Mouse (Mus musculus) stomach, embryonic 14.5 days (tissue): ENCODE measurements around the gene Aff1. TPM values are rescaled to one million over a fixed set of nuclear protein-coding genes. Genes with fewer than 3 reads are reported as not detected.
A peak's percentile ranks its signal among the peaks of the same experiment; 100 is the strongest.

Experiments
- ATAC-seq: fragments of 200-750 bp; cut with Nextera tagmentation; 2 replicates; pipeline ENCODE4 v1.8.0; 2017; ENCODE audit warnings: low read depth, moderate TSS enrichment; ENCODE audit not compliant: insufficient number of reproducible peaks, insufficient read depth, low FRiP score
- H3K27ac ChIP-seq: fragments of 300-500 bp; sonication (generic); 2 replicates; pipeline ENCODE4 v1.5.1; 2014; ENCODE audit warnings: mild to moderate bottlenecking, low read length, moderate library complexity, mixed read lengths
- H3K27me3 ChIP-seq: fragments of 300-500 bp; sonication (generic); 2 replicates; pipeline ENCODE4 v1.6.1; 2014; ENCODE audit warnings: low read length, control low read depth, mixed read lengths; ENCODE audit not compliant: control insufficient read depth, insufficient read depth
- H3K36me3 ChIP-seq: fragments of 300-500 bp; sonication (generic); 2 replicates; pipeline ENCODE4 v1.6.1; 2014; ENCODE audit warnings: mild to moderate bottlenecking, control low read depth, low read length, moderate library complexity, mixed read lengths; ENCODE audit not compliant: control insufficient read depth, insufficient read depth
- H3K4me1 ChIP-seq: fragments of 300-500 bp; sonication (generic); 2 replicates; pipeline ENCODE4 v1.6.1; 2014; ENCODE audit warnings: low read length, control low read depth, mixed read lengths; ENCODE audit not compliant: control insufficient read depth, insufficient read depth
- H3K4me2 ChIP-seq: fragments of 300-500 bp; sonication (generic); replicated peaks from 2 replicates; pipeline ENCODE4 v1.6.1; 2014; ENCODE audit warnings: low read depth, low read length, control low read depth
- H3K4me3 ChIP-seq: fragments of 300-500 bp; sonication (generic); 2 replicates; pipeline ENCODE4 v1.5.1; 2014; ENCODE audit warnings: low read depth, low read length, control low read depth
- H3K9ac ChIP-seq: fragments of 300-500 bp; sonication (generic); replicated peaks from 2 replicates; pipeline ENCODE4 v1.6.1; 2014; ENCODE audit warnings: low read depth, mild to moderate bottlenecking, control low read depth, low read length, moderate library complexity, mixed read lengths
- H3K9me3 ChIP-seq: fragments of 300-500 bp; sonication (generic); 2 replicates; pipeline ENCODE4 v1.6.1; 2016; ENCODE audit warnings: low read depth, low read length, control low read depth; ENCODE audit not compliant: control insufficient read depth
- WGBS: fragments of 180-500 bp; shearing (Covaris S2); extraction: QIAGEN DNeasy Blood & Tissue Kit; methylation state at CpG from one replicate; pipeline ENCODE4 v1.1.7; 2014; 5-methylcytosine and 5-hydroxymethylcytosine counted together
- polyA plus RNA-seq: library from polyadenylated mRNA; unstranded; fragments of >200 nt; fragmentation: Nextera tagmentation; extraction: Ambion mirVana; gene quantifications from 2 replicates; pipeline ENCODE4 v1.2.1, GENCODE M21; 2014

Aff1 gene
- polyA plus RNA-seq, 1 experiment from 2014 or later: 5.9 TPM

- no peak overlapping the region for H3K27ac ChIP-seq
- peaks cover 12% of the 10 kb centered on the region for H3K36me3 ChIP-seq
- no peaks in the 10 kb centered on the region for H3K9me3 ChIP-seq
- H3K9ac ChIP-seq: no peak overlapping the region
- H3K4me3 ChIP-seq: no peak overlapping the region
- H3K27me3 ChIP-seq: no peaks in the 10 kb centered on the region
- no peak overlapping the region for H3K4me2 ChIP-seq
- ATAC-seq: no peak
- WGBS: 83% methylated on average over 10 of the region's 10 CpGs
- H3K4me1 ChIP-seq: no peaks in the 10 kb centered on the region
Measured at GRCm38 (mm10) chr5:103846154-103846551, 154.0 kb downstream of the Aff1 start.

- no peak overlapping the region for H3K4me2 ChIP-seq
- H3K9ac ChIP-seq: no peak overlapping the region
- no peak overlapping the region for H3K27ac ChIP-seq
- no peak overlapping the region for H3K4me3 ChIP-seq
- WGBS: 67% methylated on average over 5 of the region's 5 CpGs
- H3K9me3 ChIP-seq: no peaks in the 10 kb centered on the region
- no peaks in the 10 kb centered on the region for H3K4me1 ChIP-seq
- H3K36me3 ChIP-seq: peaks cover 12% of the 10 kb centered on the region
- no peaks in the 10 kb centered on the region for H3K27me3 ChIP-seq
- no peak for ATAC-seq
Measured at GRCm38 (mm10) chr5:103846609-103847008, 154.4 kb downstream of the Aff1 start.

- ATAC-seq: no peak
- 88% methylated on average over 8 of the region's 8 CpGs for WGBS
- H3K36me3 ChIP-seq: peaks cover 12% of the 10 kb centered on the region
Measured at GRCm38 (mm10) chr5:103848546-103848945, 156.4 kb downstream of the Aff1 start.

GRCm38 (mm10) chr5:103852756-103853549 lies 160.8 kb downstream of the Aff1 start:
- whole genome bisulfite sequencing: 83% methylated on average over 4 of the region's 4 CpGs
- H3K4me1 ChIP-seq: no peaks in the 10 kb centered on the region
- ATAC-seq: no peak
- H3K9ac ChIP-seq: no peak overlapping the region
- H3K4me2 ChIP-seq: no peak overlapping the region
- H3K4me3 ChIP-seq: no peak overlapping the region
- peaks cover 12% of the 10 kb centered on the region for H3K36me3 ChIP-seq
- H3K27ac ChIP-seq: no peak overlapping the region
- H3K9me3 ChIP-seq: no peaks in the 10 kb centered on the region
- H3K27me3 ChIP-seq: no peaks in the 10 kb centered on the region

More at GRCm38 (mm10) chr5:103848546-103848945, 156.4 kb downstream of the Aff1 start:
- Histone ChIP-seq H3K9ac (no peak overlapping the region), H3K27ac (no peak overlapping the region), H3K9me3 (no peaks in the 10 kb centered on the region), H3K4me1 (no peaks in the 10 kb centered on the region), H3K27me3 (no peaks in the 10 kb centered on the region), H3K4me3 (no peak overlapping the region), H3K4me2 (no peak overlapping the region)

- no peak for ATAC-seq
Measured at GRCm38 (mm10) chr5:103854041-103854806, 162.1 kb downstream of the Aff1 start.

GRCm38 (mm10) chr5:103854807-103855194 lies 162.6 kb downstream of the Aff1 start:
- Histone ChIP-seq H3K36me3 (peaks cover 4% of the 10 kb centered on the region), H3K27me3 (no peaks in the 10 kb centered on the region), H3K27ac (no peak overlapping the region), H3K9me3 (no peaks in the 10 kb centered on the region), H3K9ac (no peak overlapping the region), H3K4me1 (no peaks in the 10 kb centered on the region), H3K4me3 (no peak overlapping the region), H3K4me2 (no peak overlapping the region)
- no peak for ATAC-seq
- 87% methylated on average over 5 of the region's 5 CpGs for WGBS

More at GRCm38 (mm10) chr5:103854041-103854806, 162.1 kb downstream of the Aff1 start:
- H3K4me2 ChIP-seq: no peak overlapping the region
- no peaks in the 10 kb centered on the region for H3K27me3 ChIP-seq
- no peak overlapping the region for H3K4me3 ChIP-seq
- no peaks in the 10 kb centered on the region for H3K9me3 ChIP-seq
- H3K27ac ChIP-seq: no peak overlapping the region
- H3K36me3 ChIP-seq: peaks cover 9% of the 10 kb centered on the region
- no peaks in the 10 kb centered on the region for H3K4me1 ChIP-seq
- WGBS: 74% methylated on average over 17 of the region's 17 CpGs
- H3K9ac ChIP-seq: no peak overlapping the region

GRCm38 (mm10) chr5:103855483-103856211 lies 163.5 kb downstream of the Aff1 start:
- peak; percentile 62 for ATAC-seq
- Histone ChIP-seq H3K4me3 (no peak overlapping the region), H3K4me2 (no peak overlapping the region), H3K27me3 (no peaks in the 10 kb centered on the region), H3K27ac (no peak overlapping the region), H3K9ac (no peak overlapping the region), H3K36me3 (peaks cover 2% of the 10 kb centered on the region; the same call in 1 of the 2 replicates), H3K4me1 (no peaks in the 10 kb centered on the region), H3K9me3 (no peaks in the 10 kb centered on the region)
- WGBS: 71% methylated on average over 14 of the region's 14 CpGs

GRCm38 (mm10) chr5:103856286-103857009 lies 164.3 kb downstream of the Aff1 start:
- WGBS: 59% methylated on average over 5 of the region's 5 CpGs
- H3K27ac ChIP-seq: no peak overlapping the region
- peak; percentile 46; the same call in 1 of the 2 replicates for ATAC-seq

More at GRCm38 (mm10) chr5:103856286-103857009, 164.3 kb downstream of the Aff1 start:
- Histone ChIP-seq H3K4me2 (no peak overlapping the region), H3K9me3 (no peaks in the 10 kb centered on the region), H3K27me3 (no peaks in the 10 kb centered on the region), H3K4me3 (no peak overlapping the region), H3K9ac (no peak overlapping the region), H3K36me3 (no peaks in the 10 kb centered on the region; the same call in 1 of the 2 replicates), H3K4me1 (no peaks in the 10 kb centered on the region)
